Mouse (Mus musculus) midbrain, embryonic 11.5 days (tissue): ENCODE data around the gene Cdk2ap2. TPM values are rescaled to one million over a fixed set of nuclear protein-coding genes. Genes with fewer than 3 reads are reported as not detected.
"Not testable (repeated sequence)": the region's sequence is repeated elsewhere in the genome, so short reads cannot be mapped to it uniquely, and the experiment has no call there.

Experiments
- ATAC-seq: fragments of 200-750 bp; cut with Nextera tagmentation; 2 replicates; pipeline ENCODE4 v1.8.0; 2017; ENCODE audit warnings: moderate TSS enrichment, moderate library complexity; ENCODE audit not compliant: low FRiP score
- DNase-seq: peaks from one replicate; pipeline ENCODE4 v3.0.0; 2015; ENCODE audit warnings: low spot score; ENCODE audit errors: missing footprints
- H3K27ac ChIP-seq: fragments of 300-500 bp; sonication (generic); 2 replicates; pipeline ENCODE4 v1.5.1; 2014; ENCODE audit warnings: low read depth, low read length
- H3K27me3 ChIP-seq: fragments of 300-500 bp; sonication (generic); 2 replicates; pipeline ENCODE4 v1.6.1; 2014; ENCODE audit warnings: mild to moderate bottlenecking, low read length, moderate library complexity, mixed read lengths; ENCODE audit not compliant: control insufficient read depth, insufficient read depth
- H3K36me3 ChIP-seq: fragments of 300-500 bp; sonication (generic); 2 replicates; pipeline ENCODE4 v1.6.1; 2014; ENCODE audit warnings: mild to moderate bottlenecking, low read length, moderate library complexity, mixed read lengths; ENCODE audit not compliant: control insufficient read depth, insufficient read depth
- H3K4me1 ChIP-seq: fragments of 300-500 bp; sonication (generic); 2 replicates; pipeline ENCODE4 v1.6.1; 2014; ENCODE audit warnings: low read length; ENCODE audit not compliant: control insufficient read depth, insufficient read depth
- H3K4me2 ChIP-seq: fragments of 300-500 bp; sonication (generic); 2 replicates; pipeline ENCODE4 v1.6.1; 2014; ENCODE audit warnings: mild to moderate bottlenecking, moderate library complexity
- H3K4me3 ChIP-seq: fragments of 300-500 bp; sonication (generic); 2 replicates; pipeline ENCODE4 v1.5.1; 2014; ENCODE audit warnings: low read depth, low read length
- H3K9ac ChIP-seq: fragments of 300-500 bp; sonication (generic); 2 replicates; pipeline ENCODE4 v1.6.1; 2014; ENCODE audit warnings: low read length
- H3K9me3 ChIP-seq: fragments of 300-500 bp; sonication (generic); 2 replicates; pipeline ENCODE4 v1.6.1; 2016; ENCODE audit warnings: low read length; ENCODE audit not compliant: control insufficient read depth
- WGBS: fragments of 180-500 bp; shearing (Covaris S2); extraction: QIAGEN DNeasy Blood & Tissue Kit; methylation state at CpG from one replicate; pipeline ENCODE4 v1.1.7; 2014; 5-methylcytosine and 5-hydroxymethylcytosine counted together
- polyA plus RNA-seq: library from polyadenylated mRNA; unstranded; fragments of >200 nt; fragmentation: Nextera tagmentation; extraction: Ambion mirVana; gene quantifications from 2 replicates; pipeline ENCODE4 v1.2.1, GENCODE M21; 2014

Gene Cdk2ap2
- 60.8 and 73.5 TPM in 2 replicates for polyA plus RNA-seq

GRCm38 (mm10) chr19:4096642-4097440 lies at the start of gene Cdk2ap2:
Gene Cdk2ap2, plus strand, starts transcription at chr19:4097182.
- H3K9me3 ChIP-seq, result no peaks in the 10 kb centered on the region
- peak within 1 kb of the TSS; percentile 70 for H3K4me2 ChIP-seq
- ATAC-seq (peak; percentile 94), DNase-seq (peak; percentile 100)
- peaks cover 18% of the 10 kb centered on the region for H3K27me3 ChIP-seq
- peak within 1 kb of the TSS; percentile 86 for H3K27ac ChIP-seq
- H3K4me1 ChIP-seq, result peaks cover 28% of the 10 kb centered on the region
- H3K4me3 ChIP-seq, result peak within 1 kb of the TSS; percentile 64
- H3K9ac ChIP-seq, result peak within 1 kb of the TSS; percentile 72
- under 1% methylated on average over 65 of the region's 65 CpGs for whole genome bisulfite sequencing
- H3K36me3 ChIP-seq, result no peaks in the 10 kb centered on the region

- H3K36me3 ChIP-seq, result no peaks in the 10 kb centered on the region
- H3K4me1 ChIP-seq, result no peaks in the 10 kb centered on the region
- H3K4me3 ChIP-seq, result no peak overlapping the region
- no peak for ATAC-seq
- no peak overlapping the region for H3K9ac ChIP-seq
- H3K4me2 ChIP-seq, result no peak overlapping the region
- no peak overlapping the region for H3K27ac ChIP-seq
- DNase-seq, result peak; percentile 96
- no peaks in the 10 kb centered on the region for H3K27me3 ChIP-seq
- 17% methylated on average over 4 of the region's 4 CpGs for WGBS
- H3K9me3 ChIP-seq, result no peaks in the 10 kb centered on the region
These were observed 49.1 kb upstream of the Cdk2ap2 start for GRCm38 (mm10) chr19:4047859-4048258.

GRCm38 (mm10) chr19:4049069-4049468 lies 47.9 kb upstream of the Cdk2ap2 start:
- not testable (repeated sequence) for H3K27me3 ChIP-seq, H3K4me2 ChIP-seq, ATAC-seq, H3K27ac ChIP-seq, H3K9me3 ChIP-seq, H3K9ac ChIP-seq, H3K4me3 ChIP-seq, H3K36me3 ChIP-seq, H3K4me1 ChIP-seq
- peak; percentile 10 for DNase-seq
- 85% methylated on average over 5 of the region's 5 CpGs for WGBS

GRCm38 (mm10) chr19:4051016-4051415 lies 46.0 kb upstream of the Cdk2ap2 start:
- peak; percentile 41 for DNase-seq
- H3K4me2 ChIP-seq, result no peak overlapping the region
- H3K27me3 ChIP-seq, result no peaks in the 10 kb centered on the region
- no peak overlapping the region for H3K27ac ChIP-seq
- no peak overlapping the region for H3K9ac ChIP-seq
- no peaks in the 10 kb centered on the region for H3K9me3 ChIP-seq
- H3K36me3 ChIP-seq, result no peaks in the 10 kb centered on the region
- ATAC-seq, result no peak
- 90% methylated on average over 5 of the region's 5 CpGs for WGBS
- no peak overlapping the region for H3K4me3 ChIP-seq
- no peaks in the 10 kb centered on the region for H3K4me1 ChIP-seq

- no peaks in the 10 kb centered on the region for H3K36me3 ChIP-seq
- no peaks in the 10 kb centered on the region for H3K9me3 ChIP-seq
- WGBS, result 56% methylated on average over 10 of the region's 10 CpGs
- H3K27ac ChIP-seq, result no peak overlapping the region
- DNase-seq, result peak; percentile 96
- no peaks in the 10 kb centered on the region for H3K4me1 ChIP-seq
- H3K4me3 ChIP-seq, result no peak overlapping the region
- no peak overlapping the region for H3K9ac ChIP-seq
- H3K27me3 ChIP-seq, result no peaks in the 10 kb centered on the region
- no peak for ATAC-seq
- H3K4me2 ChIP-seq, result no peak overlapping the region
These were observed 45.1 kb upstream of the Cdk2ap2 start for GRCm38 (mm10) chr19:4051741-4052515.

GRCm38 (mm10) chr19:4052516-4053030 lies 44.4 kb upstream of the Cdk2ap2 start:
- no peak for ATAC-seq
- WGBS, result 79% methylated on average over 5 of the region's 5 CpGs
- H3K27me3 ChIP-seq, result no peaks in the 10 kb centered on the region
- H3K9me3 ChIP-seq, result no peaks in the 10 kb centered on the region
- no peaks in the 10 kb centered on the region for H3K4me1 ChIP-seq
- DNase-seq, result peak; percentile 64
- H3K9ac ChIP-seq, result no peak overlapping the region
- no peak overlapping the region for H3K27ac ChIP-seq
- no peak overlapping the region for H3K4me2 ChIP-seq
- H3K36me3 ChIP-seq, result no peaks in the 10 kb centered on the region
- H3K4me3 ChIP-seq, result no peak overlapping the region

GRCm38 (mm10) chr19:4054613-4055012 lies 42.4 kb upstream of the Cdk2ap2 start:
- WGBS, result 91% methylated on average over 5 of the region's 5 CpGs
- DNase-seq (peak; percentile 26), ATAC-seq (no peak)
- Histone ChIP-seq H3K4me1 (no peaks in the 10 kb centered on the region), H3K9me3 (no peaks in the 10 kb centered on the region), H3K36me3 (no peaks in the 10 kb centered on the region), H3K27me3 (no peaks in the 10 kb centered on the region), H3K9ac (no peak overlapping the region), H3K27ac (no peak overlapping the region), H3K4me3 (no peak overlapping the region), H3K4me2 (no peak overlapping the region)

GRCm38 (mm10) chr19:4055216-4055946 lies 41.6 kb upstream of the Cdk2ap2 start:
- ATAC-seq, result no peak
- Histone ChIP-seq H3K4me1 (no peaks in the 10 kb centered on the region), H3K9ac (no peak overlapping the region), H3K9me3 (no peaks in the 10 kb centered on the region), H3K4me2 (no peak overlapping the region), H3K27me3 (no peaks in the 10 kb centered on the region), H3K36me3 (no peaks in the 10 kb centered on the region), H3K4me3 (no peak overlapping the region), H3K27ac (no peak overlapping the region)
- DNase-seq, result peak; percentile 49
- WGBS, result 72% methylated on average over 8 of the region's 8 CpGs
